Mouse (Mus musculus) left cerebral cortex, adult 2 months (tissue): ENCODE measurements around the gene Upb1. TPM values are rescaled to one million over a fixed set of nuclear protein-coding genes. Genes with fewer than 3 reads are reported as not detected.
A peak's percentile ranks its signal among the peaks of the same experiment; 100 is the strongest.

ENCODE experiments used
- DNase-seq, 2 experiments: peaks; one replicate each; pipeline ENCODE4 v3.0.0; 2021 to 2022; ENCODE audit warnings: low spot score in 2 of 2, mixed read lengths in 1 of 2; ENCODE audit errors: extremely low spot score in 1 of 2
- H3K27ac ChIP-seq: fragments of 200-600 bp; 2 replicates; pipeline ENCODE4 v1.8.1; 2022
- H3K4me3 ChIP-seq: fragments of 200-600 bp; 2 replicates; pipeline ENCODE4 v1.8.1; 2022
- CTCF ChIP-seq: fragments of 200-600 bp; IDR thresholded peaks from 2 replicates; pipeline ENCODE4 v1.8.1; 2022; ENCODE audit warnings: antibody characterized with exemption, mild to moderate bottlenecking, moderate library complexity
- intact Hi-C: fragments of 180-260 bp; cut with DNase I; formaldehyde crosslinking; loops from one replicate; pipeline ENCODE4 v1.15.1; 2025
- total RNA-seq, 2 experiments: library from RNA; stranded (reverse); gene quantifications; 2 replicates each; pipeline ENCODE4 v1.2.3; 2021

The Upb1 gene
- total RNA-seq, 2 experiments from 2014 or later = 0.29 to 0.30 TPM

DNA sequence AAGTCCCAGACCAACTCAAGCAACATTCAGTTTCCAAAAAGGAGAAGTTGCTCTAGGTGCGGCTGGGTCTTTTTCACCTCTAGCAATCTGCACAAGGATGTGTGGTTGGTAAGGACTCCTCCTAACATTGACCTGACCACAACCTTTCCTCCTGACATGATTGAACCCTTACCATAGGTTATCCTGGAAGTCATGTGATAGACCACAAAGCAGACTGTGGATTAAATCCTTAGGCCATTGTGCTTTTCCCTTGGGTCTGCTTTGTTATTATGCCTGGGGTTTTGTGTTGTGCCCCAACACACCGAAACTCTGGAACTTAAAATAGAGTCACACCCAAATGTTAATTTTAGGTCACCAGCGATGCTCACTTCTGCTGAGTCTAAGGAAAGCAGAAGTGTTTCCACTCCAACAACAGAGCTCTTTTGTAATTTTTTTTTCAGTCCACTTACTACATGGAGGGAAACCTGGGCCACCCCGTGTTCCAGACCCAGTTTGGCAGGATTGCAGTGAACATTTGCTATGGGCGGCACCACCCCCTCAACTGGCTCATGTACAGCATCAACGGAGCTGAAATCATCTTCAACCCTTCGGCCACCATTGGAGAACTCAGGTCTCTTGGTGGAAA lies 28.7 kb downstream of the Upb1 start:
- TF ChIP-seq CTCF = no peak
- H3K4me3 ChIP-seq = no peak overlapping the region
- no peak overlapping the region for H3K27ac ChIP-seq
- DNase-seq = peak in 1 of 2 experiments; percentile 12
- intact Hi-C loops = no loop called here

DNA sequence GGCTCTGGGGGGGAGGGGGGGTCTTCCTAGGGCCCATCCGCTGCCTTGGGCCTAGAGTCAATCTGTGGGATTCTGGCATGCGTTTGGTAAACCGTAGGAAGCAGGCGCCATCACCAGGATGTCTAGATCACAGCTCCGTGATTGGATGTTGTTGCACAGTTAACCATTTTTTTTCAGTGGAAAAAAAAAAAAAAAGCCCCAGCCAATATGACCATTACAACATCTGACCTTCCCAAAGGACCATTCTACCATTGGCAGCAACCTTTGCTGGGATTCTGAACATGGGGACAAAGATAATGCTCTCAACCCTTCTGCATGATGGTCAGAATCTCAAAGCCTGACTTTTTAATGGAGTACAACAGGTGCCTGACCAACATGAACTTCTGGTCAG lies 29.2 kb downstream of the Upb1 start:
- Histone ChIP-seq H3K27ac (no peak overlapping the region), H3K4me3 (no peak overlapping the region)
- no peak for DNase-seq
- no peak for TF ChIP-seq CTCF
- intact Hi-C loops = no loop called here

DNA sequence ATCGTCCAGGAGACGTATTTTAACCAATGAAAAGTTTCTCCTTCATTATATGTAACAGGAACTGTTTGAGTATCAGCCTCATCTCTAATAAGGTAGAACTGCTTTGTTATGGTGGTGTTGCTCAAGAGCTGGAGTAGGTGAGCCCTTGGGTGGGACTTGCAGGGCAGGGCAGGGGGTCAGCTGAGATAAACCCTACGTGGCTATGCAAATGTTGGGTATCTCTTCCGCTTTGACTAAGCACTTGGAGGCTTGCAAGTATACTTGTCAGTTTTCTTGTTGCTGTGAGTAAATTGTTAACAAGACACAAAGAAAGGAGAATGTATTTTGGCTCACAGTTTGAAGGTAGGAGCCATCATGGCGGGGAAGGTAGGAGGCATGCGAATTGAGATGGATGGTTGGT lies 29.7 kb downstream of the Upb1 start:
- DNase-seq = no peak
- H3K27ac ChIP-seq = no peak overlapping the region
- intact Hi-C loops = no loop called here
- H3K4me3 ChIP-seq = no peak overlapping the region
- TF ChIP-seq CTCF = no peak

DNA sequence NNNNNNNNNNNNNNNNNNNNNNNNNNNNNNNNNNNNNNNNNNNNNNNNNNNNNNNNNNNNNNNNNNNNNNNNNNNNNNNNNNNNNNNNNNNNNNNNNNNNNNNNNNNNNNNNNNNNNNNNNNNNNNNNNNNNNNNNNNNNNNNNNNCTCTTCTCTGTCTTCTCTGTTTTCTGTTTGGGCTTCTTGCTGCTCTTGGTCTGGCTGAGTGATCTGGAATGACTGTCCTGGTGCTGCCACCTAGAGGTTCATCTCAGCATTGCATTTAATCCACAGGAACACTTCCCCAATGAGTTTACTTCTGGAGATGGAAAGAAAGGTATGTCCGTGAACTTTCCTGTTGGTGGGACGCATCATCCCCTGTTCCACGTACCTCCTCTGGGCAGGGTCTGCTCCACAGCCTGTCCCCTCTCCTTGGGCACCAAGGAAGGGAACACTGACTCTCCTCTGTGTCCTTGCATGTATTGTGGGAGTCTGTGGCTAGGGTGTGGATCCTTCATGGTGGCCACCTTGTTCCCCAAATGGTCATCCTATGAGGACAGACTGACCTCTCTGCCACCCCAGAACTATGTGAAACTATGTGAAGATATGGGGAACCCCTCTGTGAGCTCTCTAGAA lies 35.8 kb downstream of the Upb1 start:
- TF ChIP-seq CTCF = peak; percentile 87
- Histone ChIP-seq H3K4me3 (no peak overlapping the region), H3K27ac (no peak overlapping the region)
- intact Hi-C loops = loop anchor here (1.0 kb wide), 3 partner anchors 119 to 181 kb away; no protein-coding TSS in a partner anchor
- DNase-seq = peak; percentile 81 to 89

DNA sequence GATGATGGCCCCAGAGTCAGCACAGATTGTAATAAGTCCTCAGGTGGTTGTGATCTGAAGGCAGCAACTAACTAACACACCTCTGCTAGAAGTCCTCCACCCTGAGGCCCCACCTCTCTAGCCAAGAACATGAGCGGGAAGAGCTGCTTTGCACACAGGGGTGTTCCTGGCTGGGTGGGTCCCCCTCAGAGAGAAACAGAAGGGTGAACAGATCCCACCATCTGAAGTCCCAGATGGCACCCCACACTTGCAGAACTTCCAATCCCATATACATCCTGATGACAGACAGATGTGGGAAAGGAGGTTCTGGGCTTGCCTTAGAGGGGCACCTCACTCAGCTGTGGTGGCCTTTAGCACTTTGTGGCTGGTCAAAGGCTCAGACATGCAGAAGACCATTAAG lies 36.4 kb downstream of the Upb1 start:
- intact Hi-C loops = no loop called here
- H3K4me3 ChIP-seq = no peak overlapping the region
- no peak for DNase-seq
- no peak overlapping the region for H3K27ac ChIP-seq
- no peak for TF ChIP-seq CTCF

DNA sequence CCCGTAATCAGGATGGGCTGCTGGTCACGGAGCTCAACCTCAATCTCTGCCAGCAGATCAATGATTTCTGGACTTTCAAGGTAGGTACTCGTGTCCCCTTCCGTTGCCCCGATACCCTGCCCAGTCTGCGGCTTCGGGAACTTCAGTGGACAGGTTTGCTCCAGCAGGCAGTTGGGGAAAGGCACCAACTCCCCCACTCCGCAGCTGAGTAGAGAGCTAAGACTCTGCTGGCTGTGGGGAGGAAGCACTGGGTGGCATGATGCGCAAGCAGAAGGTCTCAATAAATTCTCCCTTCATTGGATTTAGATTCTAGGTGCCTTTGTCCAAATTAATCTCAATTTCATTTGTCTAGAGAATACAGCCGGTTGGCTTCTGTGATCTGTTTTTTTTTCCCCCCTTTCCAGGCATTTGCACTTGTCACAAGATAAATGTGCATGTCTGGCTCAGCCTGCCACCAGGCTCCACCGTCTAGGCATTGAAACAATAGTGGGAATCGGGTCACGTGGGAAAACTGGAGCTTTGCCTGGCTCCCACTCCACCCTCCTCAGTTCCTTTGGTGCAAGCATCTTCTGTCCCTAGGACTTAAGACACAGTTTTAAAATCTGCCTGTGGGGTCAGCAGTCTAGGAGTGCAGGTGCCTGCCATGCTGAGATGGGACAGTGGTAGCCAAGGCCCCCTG lies 37.4 kb downstream of the Upb1 start:
- Histone ChIP-seq H3K27ac (no peak overlapping the region), H3K4me3 (no peak overlapping the region)
- intact Hi-C loops = loop anchor here (2.0 kb wide), 1 partner anchor 49 kb away; no protein-coding TSS in a partner anchor
- no peak for TF ChIP-seq CTCF
- peak in 1 of 2 experiments; percentile 26 for DNase-seq

DNA sequence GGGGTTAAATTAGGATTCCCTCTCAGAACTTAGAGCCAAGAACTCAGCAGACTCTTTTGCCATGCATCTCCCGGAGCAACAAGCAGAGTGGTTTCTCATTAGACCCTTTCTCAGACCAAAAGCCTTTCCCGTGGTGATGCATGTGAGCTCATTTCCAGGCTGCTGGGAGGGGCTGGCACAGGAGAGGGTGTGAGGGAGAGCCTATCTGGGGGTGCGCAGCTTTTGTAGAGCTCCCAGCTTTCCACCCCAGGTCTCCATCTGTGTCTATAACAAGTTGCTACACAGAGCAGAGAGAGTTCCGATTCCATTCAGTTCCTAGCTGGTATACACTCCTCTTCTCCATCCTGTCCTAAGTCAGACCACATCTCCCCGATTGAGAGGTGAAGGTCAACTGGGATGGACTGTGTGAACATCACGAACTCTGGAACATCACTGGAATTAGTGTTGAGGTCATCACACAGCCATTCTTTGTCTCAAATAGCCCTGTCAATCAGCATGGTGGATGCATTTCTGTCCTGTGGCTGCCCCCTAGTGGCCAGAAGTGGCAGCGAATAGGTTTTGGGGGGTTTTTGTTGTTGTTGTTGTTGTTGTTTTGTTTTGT lies 38.4 kb downstream of the Upb1 start:
- intact Hi-C loops = loop anchor here (1.0 to 2.0 kb wide), 2 partner anchors 47 to 257 kb away; no protein-coding TSS in a partner anchor
- TF ChIP-seq CTCF = peak; percentile 86
- H3K27ac ChIP-seq = no peak overlapping the region
- H3K4me3 ChIP-seq = no peak overlapping the region
- DNase-seq = peak in 1 of 2 experiments; percentile 30

DNA sequence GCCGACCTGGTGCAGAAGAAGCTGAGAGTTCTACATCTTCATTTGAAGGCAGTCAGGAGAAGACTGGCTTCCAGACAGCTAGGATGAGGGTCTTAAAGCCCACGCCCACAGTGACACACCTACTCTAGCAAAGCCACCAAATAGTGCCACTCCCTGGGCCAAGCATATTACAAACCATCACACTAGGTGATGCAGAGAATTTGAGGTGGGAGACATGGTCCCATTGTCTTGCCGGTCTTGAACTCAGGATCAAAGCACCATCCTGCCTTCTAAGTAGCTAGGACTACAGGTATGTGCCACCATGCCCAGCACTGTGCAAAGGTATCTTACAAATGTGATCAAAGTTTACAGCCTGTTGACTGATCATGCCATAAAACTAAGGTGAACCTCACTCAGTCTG lies 39.8 kb downstream of the Upb1 start:
- intact Hi-C loops = no loop called here

DNA sequence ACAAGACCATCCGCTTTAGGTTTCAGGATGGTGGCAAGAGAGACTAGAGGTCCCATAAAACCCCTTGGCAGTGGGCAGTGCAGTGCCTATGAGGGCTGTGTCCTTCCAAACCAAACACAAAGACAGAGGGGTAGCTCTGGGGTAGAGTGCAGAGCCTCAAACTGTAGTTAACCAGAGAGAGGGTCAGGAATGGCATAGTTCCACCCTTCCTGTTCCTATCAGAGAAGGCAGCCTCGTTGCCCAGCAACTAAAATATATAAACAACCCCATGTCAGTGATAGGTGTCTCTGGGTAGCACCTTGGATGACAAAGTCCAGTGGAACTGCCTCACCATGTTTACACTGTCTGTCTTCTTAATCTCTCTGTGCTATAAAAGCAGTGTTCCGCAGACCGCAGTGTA lies 40.9 kb downstream of the Upb1 start:
- H3K27ac ChIP-seq = no peak overlapping the region
- no peak for DNase-seq
- H3K4me3 ChIP-seq = no peak overlapping the region
- no peak for TF ChIP-seq CTCF
- intact Hi-C loops = no loop called here

More for the DNA sequence above, 39.8 kb downstream of the Upb1 start:
- no peak overlapping the region for H3K4me3 ChIP-seq
- H3K27ac ChIP-seq = no peak overlapping the region
- DNase-seq = no peak
- TF ChIP-seq CTCF = no peak

DNA sequence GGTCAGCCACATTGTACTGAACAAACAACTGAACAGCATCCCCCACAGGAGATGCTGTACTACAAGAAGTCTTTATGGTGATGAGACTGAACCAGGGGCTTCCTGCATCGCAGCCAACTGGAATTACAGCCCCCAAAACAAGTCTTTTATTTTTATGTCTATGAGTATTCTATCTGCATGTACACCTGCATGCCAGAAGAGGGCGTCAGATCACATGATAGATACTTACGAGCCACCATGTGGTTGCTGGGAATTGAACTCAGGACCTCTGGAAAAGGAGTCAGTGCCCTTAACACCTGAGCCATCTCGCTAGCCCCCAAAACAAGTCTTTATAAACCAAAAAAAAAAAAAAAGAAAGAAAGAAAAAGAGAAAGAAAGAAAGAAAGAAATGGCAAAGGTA lies 42.1 kb downstream of the Upb1 start:
- DNase-seq = no peak
- intact Hi-C loops = no loop called here
- H3K27ac ChIP-seq = no peak overlapping the region
- no peak overlapping the region for H3K4me3 ChIP-seq
- TF ChIP-seq CTCF = peak; percentile 6

DNA sequence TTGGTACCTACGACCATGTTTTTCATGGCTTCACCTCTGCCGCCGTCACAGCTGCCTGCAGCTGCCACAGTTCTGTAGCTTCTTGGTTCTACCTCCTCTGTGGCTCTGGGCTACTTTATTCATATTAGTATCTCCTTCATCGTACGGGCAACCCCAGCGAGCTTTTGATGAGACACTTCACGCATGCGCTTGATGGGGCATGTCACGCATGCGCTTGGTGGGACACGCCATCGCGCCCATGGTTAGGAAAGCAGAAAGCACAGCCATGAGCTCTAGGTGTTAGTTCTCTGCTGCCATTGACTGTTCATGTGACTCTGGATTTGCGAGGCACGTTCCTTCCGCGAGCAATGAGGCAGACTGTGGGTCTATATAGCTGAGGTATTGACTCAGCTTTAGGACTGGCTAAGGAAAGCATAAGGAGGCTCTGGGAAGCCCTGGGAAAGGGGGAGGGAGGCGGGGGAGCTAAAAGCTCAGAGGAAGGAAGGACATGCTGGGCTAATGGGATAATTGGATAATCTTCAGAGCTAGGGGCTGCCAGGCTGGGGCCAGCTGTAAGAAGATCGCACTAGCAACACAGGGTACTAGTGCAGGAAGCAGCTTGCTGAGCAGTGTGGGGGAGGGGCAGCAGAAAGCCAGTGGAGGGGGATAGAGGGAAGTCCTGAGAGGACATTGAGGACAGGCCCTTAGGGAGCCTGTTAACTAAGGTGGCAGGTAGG lies 43.4 kb downstream of the Upb1 start:
- DNase-seq = no peak
- no peak for TF ChIP-seq CTCF
- H3K4me3 ChIP-seq = no peak overlapping the region
- H3K27ac ChIP-seq = no peak overlapping the region
- intact Hi-C loops = no loop called here
